Mouse (Mus musculus) left cerebral cortex, postnatal 10 days (tissue): ENCODE measurements around the gene Cda. TPM values are rescaled to one million over a fixed set of nuclear protein-coding genes. Genes with fewer than 3 reads are reported as not detected.
A peak's percentile ranks its signal among the peaks of the same experiment; 100 is the strongest.

Experiments
- DNase-seq, 2 experiments: peaks; one replicate each; pipeline ENCODE4 v3.0.0; 2021 to 2022; ENCODE audit warnings: low spot score in 2 of 2, mixed read lengths in 1 of 2; ENCODE audit errors: extremely low spot score in 1 of 2
- intact Hi-C: fragments of 180-260 bp; cut with DNase I; formaldehyde crosslinking; loops from one replicate; pipeline ENCODE4 v1.15.1; 2025
- total RNA-seq, 2 experiments: library from RNA; stranded (reverse); gene quantifications; 2 replicates each; pipeline ENCODE4 v1.2.3; 2021

Gene Cda
- total RNA-seq, 2 experiments from 2014 or later, result 2.0 to 3.4 TPM

DNA sequence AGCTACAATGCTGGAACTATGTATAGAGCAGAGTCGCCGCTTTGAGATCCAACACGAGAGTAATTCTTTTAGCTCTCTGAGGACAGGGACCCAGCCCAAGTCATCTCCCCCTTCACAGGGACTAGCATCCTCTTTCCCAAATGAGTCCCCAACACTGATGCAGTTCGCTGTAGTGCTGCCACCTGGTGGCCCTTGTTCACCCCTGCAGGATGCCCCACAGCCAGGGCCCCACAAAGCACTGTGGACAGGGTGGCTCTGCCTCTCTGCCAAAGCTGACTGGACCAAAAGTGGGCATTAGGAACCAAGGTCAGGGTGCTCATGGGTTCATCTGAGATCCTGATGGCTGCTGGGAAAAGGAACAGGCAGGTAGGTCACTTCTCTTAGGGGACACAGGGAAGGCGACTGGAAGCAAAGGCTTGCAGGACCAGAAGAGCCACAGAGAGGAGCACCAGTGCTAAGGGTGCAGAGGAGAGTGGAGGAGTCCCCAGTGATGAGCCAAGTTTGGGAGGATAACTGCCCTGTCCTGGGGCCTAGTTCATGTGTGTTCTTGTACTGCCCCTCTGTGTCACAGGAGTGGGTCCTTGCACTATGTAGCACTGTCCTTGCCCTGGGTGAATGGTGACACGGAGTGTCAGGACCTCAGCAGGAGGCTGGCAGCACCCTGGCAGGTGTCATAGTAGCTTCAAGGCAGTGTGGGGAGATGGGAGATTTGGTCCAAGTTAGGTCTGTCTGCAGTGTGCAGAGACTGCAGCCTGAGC, 49.1 kb downstream of the Cda start:
- peak in 1 of 2 experiments; percentile 67 for DNase-seq
- intact Hi-C loops, result loop anchor here (2.0 to 10.0 kb wide), 3 partner anchors 108 to 536 kb away; no protein-coding TSS in a partner anchor

DNA sequence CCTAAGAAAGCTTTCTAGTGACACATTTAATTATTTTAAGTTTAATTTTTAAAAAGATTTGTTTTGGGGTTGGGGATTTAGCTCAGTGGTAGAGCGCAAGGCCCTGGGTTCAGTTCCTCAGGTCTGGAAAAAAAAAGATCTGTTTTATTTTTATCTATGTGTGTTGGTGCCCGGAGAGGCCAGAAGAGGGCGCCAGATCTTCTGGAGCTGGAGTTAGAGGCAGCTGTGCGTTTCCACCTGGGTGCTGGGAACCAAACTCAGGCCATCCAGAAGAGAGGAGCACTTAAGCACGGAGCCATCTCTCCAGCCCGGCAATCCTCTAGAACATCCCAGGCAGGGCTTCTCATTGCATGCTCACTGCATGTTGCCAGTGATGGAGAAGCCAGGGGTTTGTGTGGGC, 51.4 kb downstream of the Cda start:
- DNase-seq, result no peak

DNA sequence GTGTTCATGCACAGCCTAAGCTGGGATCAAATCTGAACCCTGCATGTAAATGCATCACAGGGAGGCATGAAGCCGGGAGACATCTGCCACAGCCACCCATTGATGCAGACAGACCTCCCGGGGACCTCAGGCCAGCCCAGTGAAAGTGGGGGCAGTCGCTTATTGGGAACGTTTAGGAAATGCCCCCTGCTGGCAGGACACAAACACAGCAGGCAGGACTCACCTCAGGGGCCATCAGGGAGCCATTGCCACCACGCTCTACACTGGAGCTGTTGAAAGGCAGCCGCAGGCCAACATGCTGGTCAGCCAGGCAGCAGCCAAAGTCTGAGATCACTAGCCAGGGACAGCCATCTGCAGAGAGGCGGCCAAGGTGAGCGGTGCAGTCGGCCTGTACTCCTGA, 52.0 kb downstream of the Cda start:
- no peak for DNase-seq
- intact Hi-C loops, result loop anchor here (10.0 kb wide), 2 partner anchors 351 to 539 kb away; no protein-coding TSS in a partner anchor

More for the DNA sequence above, 51.4 kb downstream of the Cda start:
- intact Hi-C loops, result loop anchor here (10.0 kb wide), 2 partner anchors 352 to 538 kb away; no protein-coding TSS in a partner anchor

DNA sequence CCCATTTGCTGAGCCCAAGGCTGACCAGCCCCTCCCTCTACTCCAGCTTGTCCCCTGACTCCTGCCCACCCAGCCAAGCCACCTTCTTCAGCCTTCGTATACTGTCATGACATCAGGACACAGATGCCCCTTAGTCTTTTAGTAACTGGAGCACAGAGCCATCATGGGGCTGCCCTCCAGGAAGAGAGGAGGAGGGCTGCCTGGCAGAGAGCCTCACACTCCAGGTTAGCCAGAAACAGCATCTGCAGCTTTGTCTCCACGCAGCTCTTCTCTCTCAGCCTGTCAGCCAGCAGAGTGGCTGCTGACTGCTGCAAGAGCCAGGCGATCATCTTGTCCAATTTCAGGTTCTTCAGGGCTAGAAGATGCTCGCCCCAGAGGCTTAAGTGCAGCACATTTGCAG, 54.0 kb downstream of the Cda start:
- intact Hi-C loops, result loop anchor here (10.0 kb wide), 2 partner anchors 349 to 541 kb away; no protein-coding TSS in a partner anchor
- no peak for DNase-seq

DNA sequence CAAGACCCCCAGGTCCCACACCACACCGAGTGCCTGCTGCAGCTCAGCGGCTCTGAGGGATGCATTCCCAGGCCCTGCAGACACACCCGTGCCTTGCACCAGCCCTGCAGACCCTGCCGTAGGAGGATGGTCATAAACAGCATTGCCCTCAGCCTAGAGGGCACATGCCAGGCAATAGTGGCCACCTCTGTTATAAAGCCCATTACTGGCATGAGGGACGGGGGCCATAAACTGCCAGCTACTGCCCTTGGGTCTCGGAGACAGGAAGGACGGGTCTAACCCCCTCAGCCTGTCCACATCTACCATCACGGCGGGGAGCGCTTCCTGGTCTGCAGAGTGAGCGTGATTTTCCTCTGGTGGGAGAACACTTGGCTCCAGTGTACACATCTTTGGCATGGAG, 54.8 kb downstream of the Cda start:
- DNase-seq, result no peak
- intact Hi-C loops, result loop anchor here (10.0 kb wide), 2 partner anchors 348 to 542 kb away; no protein-coding TSS in a partner anchor

DNA sequence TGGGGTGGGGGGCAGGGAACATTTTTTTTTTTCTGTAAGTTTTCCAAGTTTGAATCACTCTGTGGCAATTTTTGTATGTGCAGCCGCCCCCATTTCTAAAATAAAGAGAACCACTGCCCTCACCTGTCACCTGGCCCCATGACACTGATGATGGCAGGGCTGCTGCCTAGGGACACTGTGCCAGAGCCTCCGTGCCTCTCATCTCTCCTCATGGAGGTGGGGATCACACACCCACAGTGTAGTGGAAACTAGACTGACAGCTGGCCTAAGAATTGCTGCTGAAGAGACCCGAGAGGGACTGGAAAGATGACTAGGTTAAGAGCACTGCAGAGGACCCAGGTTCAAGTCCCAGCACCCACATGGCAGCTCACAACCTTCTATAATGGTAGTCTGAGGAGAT, 55.7 kb downstream of the Cda start:
- intact Hi-C loops, result loop anchor here (10.0 kb wide), 2 partner anchors 347 to 543 kb away; no protein-coding TSS in a partner anchor
- DNase-seq, result no peak

DNA sequence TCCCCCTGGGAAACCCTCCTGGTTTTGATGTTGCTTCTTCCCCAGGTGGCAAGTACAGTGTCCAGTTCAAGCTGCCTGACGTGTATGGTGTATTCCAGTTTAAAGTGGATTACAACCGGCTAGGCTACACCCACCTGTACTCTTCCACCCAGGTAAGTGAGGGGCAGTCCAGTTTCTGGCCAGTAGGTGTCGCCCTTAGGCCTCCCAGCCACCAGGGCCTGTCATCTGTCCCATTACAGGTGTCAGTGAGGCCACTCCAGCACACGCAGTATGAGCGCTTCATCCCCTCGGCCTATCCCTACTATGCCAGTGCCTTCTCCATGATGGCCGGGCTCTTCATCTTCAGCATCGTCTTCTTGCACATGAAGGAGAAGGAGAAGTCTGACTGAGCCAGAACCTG, 56.2 kb downstream of the Cda start:
- DNase-seq, result no peak
- intact Hi-C loops, result loop anchor here (10.0 kb wide), 2 partner anchors 347 to 543 kb away; no protein-coding TSS in a partner anchor

DNA sequence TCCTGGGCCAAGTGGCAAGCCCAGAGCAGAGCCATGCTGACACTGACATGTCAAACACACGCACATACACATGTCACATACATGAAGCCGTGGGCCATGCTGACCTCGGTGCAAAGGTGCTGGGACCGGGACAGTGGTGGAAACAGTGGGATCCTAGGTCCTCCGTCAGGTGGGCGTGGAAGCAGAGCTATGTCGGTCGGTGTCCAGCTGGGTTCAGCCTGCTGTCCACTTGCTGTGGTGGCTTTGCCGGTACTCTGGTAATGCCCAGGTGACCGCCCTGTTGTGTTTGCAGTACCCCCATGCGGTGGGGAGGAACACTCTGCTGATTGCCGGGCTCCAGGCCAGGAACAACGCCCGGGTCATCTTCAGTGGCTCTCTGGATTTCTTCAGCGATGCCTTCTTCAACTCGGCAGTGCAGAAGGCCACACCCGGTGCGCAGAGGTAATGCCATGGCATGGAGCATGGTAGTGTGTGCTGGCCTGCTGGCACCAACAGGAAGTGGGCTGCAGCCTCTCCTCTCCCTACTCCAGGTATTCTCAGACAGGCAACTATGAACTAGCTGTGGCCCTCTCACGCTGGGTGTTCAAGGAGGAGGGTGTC, 57.4 kb downstream of the Cda start:
- intact Hi-C loops, result loop anchor here (10.0 kb wide), 2 partner anchors 346 to 544 kb away; no protein-coding TSS in a partner anchor
- no peak for DNase-seq

DNA sequence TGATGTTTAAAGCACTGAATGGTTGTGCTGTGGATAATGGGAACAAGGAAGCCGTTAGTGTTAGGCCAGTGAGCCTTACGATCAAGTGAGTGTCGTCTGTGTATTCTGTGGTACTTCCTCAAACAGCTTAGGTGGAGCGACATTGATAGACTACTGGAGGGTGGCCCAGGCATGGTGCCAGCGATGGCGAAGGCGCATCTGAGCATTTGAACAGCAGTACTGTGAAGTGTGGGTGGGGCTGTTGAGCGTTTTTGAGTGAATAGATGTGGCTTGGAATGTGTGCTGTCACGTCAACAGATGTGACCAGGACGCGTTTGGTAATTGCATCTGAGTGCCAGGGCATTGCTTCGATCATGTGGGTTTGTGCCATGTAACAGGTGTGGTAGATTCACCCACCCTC, 60.1 kb downstream of the Cda start:
- intact Hi-C loops, result no loop called here
- no peak for DNase-seq

DNA sequence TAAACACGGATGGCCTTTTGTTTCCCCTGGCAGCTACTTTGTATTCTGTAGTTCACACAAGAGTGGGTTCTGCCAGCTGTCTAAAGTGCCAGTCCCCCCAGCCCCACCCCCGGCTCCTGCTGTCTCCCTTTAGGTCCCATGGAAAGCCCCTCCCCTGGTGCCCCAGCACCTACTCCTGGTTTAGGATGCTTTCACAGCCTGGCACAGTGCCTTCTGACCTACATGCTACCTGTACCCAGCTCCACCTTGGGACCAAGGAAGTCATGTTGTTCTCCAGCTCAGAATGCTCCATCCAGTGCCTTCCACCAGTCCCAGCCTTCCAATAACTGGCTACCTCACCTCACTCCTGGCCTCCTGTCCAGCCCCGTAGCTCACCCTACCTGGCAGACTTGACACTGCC, 60.8 kb downstream of the Cda start:
- intact Hi-C loops, result no loop called here

DNA sequence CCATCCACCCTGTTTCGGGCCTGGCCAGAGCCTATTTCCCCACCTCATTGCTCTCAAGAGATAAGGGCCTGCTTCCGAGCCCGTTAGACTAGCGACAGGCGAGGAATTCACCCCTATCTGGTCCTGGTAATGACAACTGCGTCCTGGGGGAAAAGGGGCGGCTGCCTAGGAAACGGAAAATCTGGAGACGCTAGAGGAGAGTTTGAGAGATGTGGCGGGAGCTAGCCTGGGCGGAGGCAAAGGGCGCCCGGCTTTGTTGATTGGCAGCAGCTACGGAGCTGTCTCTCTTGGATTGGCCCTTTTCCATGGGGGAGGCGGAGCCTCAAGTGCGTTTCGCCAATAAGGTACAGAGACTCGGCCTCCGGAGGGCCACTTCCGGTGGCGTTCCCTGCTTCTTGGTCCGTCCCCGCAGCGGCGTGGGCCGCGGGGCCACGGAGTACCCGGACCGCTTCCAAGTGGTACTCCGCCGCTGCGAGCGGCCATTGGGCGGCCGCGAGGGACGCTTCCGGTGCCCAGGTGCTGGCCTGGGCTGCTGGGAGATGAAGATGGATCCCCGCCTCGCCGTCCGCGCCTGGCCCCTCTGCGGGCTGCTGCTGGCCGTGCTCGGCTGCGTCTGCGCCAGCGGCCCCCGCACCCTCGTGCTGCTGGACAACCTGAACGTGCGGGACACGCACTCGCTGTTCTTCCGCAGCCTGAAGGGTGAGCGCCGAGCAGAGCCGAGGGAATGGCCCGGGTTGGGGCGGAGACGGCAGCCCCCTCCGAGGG, 63.3 kb downstream of the Cda start, which contains the start of gene Ddost:
Ddost (plus strand) TSS at position 391 of the 765 bp plus-strand sequence.
- intact Hi-C loops, result no loop called here
- DNase-seq, result peak; percentile 99 to 100

More for the DNA sequence above, 60.8 kb downstream of the Cda start:
- DNase-seq, result no peak

DNA sequence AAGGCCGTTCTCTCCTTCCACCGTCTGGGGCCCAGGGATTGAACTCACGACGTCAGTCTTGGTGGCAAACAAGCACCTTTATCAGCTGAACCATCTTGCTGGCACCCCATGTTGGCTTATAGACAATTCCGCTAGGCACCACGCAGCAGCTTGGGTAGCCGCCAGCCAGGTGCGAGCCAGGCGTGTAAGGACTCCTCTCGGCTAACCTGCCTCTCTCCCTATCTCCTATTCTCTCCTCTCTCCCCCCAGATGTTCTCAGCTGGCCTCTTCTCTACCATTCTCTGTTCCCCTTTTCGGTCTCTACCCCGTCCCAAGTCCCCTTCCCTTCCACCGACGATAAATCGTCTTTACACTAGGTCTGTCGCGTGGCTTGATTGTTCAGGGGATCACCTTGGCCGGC, 64.0 kb downstream of the Cda start:
- intact Hi-C loops, result no loop called here
- DNase-seq, result no peak

DNA sequence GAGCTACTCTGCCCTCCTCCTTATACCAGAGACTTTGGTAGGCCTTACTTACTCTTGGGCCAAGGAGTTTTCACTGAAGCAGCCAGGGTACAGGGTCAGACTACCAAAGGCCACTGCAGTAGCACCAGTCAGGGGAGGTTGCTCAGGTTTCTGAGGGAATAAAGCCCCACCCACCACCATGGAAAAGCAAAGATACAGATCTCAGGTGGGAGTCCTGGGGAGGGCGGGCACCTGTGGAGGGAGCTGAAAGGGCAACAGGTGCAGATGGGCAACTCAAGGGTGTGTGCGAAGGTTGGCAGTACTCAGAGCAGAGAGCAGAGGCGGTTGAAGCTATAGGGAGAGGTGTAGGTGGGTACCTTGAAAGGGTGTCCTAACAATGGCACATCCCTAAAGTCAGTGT, 64.8 kb downstream of the Cda start:
- intact Hi-C loops, result no loop called here
- no peak for DNase-seq

DNA sequence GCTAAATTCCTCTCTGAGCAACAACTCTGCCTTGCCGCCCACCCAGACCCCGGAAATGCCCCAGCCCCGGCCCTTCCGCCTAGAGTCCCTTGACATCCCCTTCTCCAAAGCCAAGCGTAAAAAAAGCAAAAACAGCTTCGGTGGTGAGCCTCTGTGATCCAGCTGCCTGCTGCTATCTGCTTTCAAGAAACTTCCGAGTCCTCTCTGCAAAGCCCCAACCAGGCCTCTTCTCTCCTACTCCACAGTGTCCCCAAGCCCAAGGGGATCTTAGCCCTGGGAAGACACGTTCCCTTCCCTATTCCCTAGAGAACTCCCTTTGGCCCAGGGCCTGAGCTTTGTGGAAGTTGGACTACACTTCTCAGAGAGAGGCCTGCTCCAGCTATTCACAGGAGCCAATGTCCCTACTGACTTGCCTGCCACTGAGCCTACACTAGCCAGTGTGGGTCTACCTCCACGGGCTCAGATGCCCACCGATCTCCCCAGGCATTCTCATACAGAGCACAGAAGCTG, 66.5 kb downstream of the Cda start:
- DNase-seq, result no peak
- intact Hi-C loops, result no loop called here

DNA sequence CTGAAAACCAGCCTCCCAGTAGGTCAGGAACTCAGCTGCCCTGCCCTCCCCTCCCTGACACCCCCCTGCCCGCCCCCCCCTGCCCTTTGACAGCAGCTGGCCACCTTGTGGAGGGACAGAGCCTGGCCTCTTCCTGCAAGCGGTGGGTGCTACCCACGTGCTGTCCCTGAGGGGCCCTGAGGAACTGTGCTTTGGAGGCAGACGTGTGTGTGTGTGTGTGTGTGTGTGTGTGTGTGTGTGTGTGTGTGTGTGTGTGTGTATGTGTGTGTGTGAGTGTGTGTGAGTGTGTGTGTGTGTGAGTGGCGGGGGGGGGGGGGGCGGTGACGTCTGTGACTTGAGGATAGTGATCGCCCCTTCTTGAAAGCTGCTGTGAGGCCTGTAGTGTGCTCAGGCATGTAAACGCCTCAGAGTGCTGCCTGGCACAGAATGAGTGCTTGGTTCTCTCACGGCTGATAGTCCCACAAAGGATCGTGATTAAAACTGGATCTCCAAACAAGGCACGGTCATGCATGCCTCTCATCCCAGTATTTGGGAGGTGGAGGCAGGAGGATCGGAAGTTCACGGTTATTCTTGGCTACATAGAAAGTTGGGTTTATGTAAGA, 73.7 kb downstream of the Cda start:
- DNase-seq, result no peak
- intact Hi-C loops, result no loop called here

DNA sequence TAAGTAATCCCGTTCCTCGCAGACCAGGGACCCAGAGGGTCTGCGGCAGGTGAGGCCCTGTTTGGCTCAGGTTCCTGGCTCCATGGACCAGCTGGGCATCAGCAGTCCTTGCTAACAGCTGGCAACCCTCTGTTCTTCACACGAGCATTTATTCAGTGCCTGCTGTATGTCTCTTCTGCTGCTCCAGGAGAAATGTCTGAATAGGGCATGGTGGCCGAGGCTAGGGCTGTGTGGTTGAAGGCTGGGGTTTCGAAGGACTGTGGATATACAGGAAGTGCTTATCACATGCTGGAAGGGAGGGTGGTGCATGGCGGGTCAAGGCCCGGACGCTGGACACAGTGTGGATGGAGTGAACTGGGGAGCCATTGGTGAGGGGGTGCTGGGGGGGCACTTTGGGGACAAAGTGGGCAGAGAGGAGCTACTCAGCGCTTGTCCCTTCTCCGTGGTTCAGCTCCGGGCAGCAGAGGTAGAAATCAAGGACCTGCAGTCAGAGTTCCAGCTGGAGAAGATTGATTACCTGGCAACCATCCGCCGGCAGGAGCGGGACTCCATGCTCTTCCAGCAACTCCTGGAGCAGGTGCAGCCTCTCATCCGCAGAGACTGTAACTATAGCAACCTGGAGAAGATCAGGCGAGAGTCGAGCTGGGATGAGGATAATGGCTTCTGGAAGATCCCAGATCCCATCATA, 74.4 kb downstream of the Cda start:
- no peak for DNase-seq
- intact Hi-C loops, result no loop called here

DNA sequence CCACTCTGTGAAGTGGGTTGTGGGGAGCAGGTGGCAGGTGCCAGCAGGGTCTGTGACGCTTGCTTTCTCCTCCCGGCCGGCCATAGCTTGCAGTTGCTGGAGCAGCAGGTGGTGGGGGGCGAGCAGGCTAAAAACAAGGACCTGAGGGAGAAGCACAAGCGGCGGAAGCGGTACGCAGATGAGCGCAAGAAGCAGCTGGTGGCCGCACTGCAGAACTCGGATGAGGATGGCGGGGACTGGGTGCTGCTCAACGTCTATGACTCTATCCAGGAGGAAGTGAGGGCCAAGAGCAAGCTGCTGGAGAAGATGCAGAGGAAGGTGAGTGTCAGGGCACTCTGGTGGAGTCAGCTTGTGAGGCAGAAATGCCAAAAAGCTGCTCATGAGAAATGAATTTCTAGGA, 75.8 kb downstream of the Cda start:
- intact Hi-C loops, result no loop called here
- no peak for DNase-seq

DNA sequence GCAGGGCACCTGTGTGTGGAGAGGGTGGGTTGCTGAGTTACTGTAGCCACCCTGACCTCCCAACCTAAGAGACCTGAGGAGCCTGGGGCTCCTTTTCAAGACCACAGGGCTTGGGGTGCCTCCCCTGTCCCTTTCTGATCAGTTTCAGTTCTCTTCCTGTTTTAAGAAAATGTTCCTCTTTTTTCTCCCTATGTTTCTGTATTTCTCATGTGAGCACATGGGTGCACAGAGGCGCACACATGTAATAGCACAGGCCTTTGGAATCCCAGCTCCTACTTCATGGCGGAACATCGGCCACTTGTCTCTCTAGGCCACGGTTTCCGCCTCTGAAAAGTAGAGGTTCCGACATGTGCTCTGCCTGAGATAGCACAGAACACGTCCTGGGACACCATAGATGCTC, 79.1 kb downstream of the Cda start:
- intact Hi-C loops, result no loop called here
- no peak for DNase-seq
